Mouse (Mus musculus) liver, postnatal 0 days (tissue): ENCODE data around the gene Ergic2.

Experiments used
- CTCF ChIP-seq: sonication (generic); IDR thresholded peaks from 2 replicates; pipeline ENCODE4 v1.5.1; 2016; ENCODE audit warnings: antibody characterized with exemption, low read depth
- EP300 ChIP-seq: IDR thresholded peaks from 2 replicates; pipeline ENCODE4 v1.6.1; 2016; ENCODE audit warnings: antibody characterized with exemption, low read depth, mild to moderate bottlenecking

- TF ChIP-seq EP300 (no peak), CTCF (peak; percentile 47)
Measured at GRCm38 (mm10) chr6:148242304-148242703, 30.1 kb upstream of the Ergic2 start.
